Mouse (Mus musculus): ENCODE results near the gene Hmcn2.

Gene Hmcn2

DNA sequence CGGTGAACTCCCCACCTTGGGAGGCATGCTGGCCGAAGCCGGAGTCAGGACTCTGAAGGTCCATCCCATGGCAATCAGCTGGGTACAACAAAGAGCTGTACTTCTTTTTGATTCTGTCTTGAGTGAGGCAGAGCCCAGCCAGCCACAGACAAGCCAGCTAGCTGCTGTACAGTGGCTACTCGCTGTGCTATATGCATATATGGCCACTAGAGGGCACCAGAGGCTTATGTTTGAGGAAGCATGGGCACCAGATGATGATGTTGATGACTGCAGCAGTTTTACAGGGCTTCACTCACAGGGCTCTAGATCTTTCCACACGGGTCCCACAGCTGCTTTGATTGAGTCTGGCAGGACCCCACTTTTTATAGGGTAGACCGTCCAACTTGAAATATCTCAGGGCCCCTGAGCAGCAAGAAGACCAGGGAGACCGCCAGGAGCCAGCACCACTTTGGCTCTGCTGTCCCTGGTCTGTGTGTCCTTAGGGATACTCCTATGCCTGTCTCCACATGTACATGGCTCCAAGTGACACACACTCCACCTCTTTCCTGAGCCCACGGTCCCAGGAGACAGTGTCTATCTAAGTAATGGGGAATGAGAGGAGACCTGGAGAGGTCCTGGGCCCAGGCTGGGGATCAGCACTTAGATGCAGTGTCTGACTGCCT lies 168.8 kb downstream of the Hmcn2 start:
- DNase-seq (ENCODE audit: low read depth): peak; percentile 95

DNA sequence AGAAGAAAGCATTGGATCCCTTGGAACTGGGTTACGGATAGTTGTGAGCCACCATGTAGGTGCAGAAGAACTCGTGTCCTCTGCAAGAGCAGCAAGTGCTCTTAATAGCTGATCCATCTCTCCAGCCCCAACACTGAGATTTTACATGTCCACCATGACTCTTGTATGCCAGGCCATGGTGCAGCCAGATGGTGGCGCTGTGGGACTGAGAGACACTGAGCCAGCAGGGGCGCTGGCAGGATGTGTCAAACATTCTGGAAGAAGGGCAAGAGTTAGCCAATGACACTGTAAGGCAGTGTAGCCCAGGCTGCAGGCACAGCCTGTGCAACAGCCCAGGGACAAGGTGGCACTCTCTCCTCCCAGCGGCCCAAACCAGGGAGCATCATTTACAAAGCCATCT lies 170.0 kb downstream of the Hmcn2 start:
- DNase-seq (ENCODE audit: low read depth): peak; percentile 84

DNA sequence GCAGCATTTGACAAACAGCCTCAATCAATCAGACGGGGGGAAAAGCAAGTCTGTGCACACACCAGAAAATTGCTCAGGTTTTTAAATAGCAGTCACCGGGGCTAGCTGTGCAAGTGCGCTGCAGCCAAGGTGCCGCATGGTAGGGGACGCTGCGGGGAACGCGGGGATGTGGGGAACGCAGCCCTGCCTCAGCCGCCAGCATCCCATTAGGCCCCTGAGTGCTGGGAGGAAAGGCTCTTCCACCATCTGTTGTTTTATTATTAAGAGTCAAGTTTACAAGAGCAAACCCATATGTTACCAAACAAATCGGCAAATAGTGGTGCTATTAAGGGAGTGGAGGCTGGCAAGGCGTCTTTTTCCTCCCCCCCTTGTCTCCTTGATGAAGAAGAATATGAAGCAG lies 175.0 kb downstream of the Hmcn2 start:
- no peak for DNase-seq (ENCODE audit: low read depth)

DNA sequence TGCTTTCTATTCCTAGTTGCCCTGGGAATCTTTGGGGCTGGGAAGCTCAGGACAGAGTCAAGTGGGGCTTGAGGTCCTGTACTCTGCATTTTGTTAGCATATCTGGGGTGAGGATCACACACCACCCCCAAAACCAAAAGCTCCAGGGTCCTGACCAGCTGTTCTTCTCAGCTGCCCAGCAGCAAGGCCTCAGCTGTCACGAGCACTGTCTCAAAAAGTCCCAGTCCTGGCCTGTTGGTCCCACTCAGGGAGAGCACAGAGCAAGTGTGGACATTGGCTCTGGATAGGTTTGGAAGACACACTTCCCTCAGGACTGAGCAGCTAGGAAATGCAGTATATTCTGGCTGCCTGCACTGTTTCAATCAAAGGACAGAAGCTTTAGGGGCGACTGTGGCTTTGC lies 176.3 kb downstream of the Hmcn2 start:
- DNase-seq (ENCODE audit: low read depth): no peak

- no peak for DNase-seq (ENCODE audit: low read depth)
Measured at GRCm38 (mm10) chr2:31492308-31492707, 178.1 kb downstream of the Hmcn2 start.

- DNase-seq (ENCODE audit: low read depth): no peak
Measured at GRCm38 (mm10) chr2:31493243-31493642, 179.0 kb downstream of the Hmcn2 start.

DNA sequence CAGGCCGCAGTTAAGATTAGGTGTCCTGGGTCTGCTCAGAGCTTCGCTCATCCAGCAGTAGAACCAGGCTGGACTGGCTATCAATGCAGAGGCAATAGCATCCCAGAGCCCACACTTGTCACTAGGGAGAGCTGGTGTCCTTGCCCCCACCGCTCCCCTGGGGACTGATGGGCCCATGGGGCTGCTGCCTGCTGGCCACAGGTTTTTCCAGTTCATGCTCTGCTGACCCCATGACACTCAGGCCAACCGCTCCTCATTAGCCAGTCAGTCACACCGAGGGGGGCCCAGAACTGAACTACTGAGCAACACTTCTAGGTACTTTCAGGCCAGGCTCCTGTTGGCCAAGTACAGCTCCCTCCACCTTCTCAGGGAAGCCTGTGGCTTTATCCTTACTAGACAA lies 180.1 kb downstream of the Hmcn2 start:
- no peak for DNase-seq (ENCODE audit: low read depth)

GRCm38 (mm10) chr2:31495046-31495476 lies 180.8 kb downstream of the Hmcn2 start:
- DNase-seq (ENCODE audit: low read depth): no peak

DNA sequence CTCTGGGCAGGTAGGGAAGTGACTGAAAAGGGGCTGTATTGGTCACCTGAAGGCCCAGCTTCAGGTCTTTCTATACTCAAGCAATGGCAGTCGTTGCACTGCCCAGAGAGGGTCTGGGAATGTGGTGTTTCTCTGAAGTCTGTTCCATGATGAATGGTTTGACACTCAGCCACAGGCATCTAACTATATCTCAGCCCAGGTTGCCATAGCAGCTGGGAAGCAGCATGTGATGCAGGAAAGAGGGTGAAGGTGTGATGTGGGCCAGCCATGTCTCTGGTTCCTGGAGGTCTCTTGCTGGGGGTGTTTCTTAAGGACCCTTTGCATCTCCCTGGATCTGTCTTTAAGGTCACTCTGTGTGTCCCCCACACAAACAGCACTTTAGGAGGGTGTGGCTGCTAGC lies 181.9 kb downstream of the Hmcn2 start:
- no peak for DNase-seq (ENCODE audit: low read depth)

GRCm38 (mm10) chr2:31497113-31497512 lies 182.9 kb downstream of the Hmcn2 start:
- DNase-seq (ENCODE audit: low read depth): no peak

DNA sequence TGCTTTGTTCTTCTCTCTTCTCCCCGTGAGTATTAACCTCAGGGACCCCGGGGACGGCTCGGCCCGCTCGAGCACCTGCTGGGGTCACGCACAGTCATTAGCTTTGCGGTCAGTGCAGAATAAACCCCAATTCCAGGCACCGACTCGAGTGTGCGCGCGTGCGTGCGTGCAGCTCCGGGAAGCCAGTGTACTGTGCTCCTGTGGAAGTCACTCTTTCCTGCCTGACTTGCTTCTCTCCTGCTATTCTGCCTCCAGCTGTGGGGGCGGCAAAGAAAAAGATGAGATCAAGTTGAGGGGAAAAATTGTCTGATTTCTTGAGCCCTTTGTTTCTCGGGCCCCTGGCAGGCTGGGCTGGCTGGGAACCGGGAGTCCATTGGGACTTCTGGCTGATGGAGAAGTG lies 183.4 kb downstream of the Hmcn2 start:
- DNase-seq (ENCODE audit: low read depth): no peak

DNA sequence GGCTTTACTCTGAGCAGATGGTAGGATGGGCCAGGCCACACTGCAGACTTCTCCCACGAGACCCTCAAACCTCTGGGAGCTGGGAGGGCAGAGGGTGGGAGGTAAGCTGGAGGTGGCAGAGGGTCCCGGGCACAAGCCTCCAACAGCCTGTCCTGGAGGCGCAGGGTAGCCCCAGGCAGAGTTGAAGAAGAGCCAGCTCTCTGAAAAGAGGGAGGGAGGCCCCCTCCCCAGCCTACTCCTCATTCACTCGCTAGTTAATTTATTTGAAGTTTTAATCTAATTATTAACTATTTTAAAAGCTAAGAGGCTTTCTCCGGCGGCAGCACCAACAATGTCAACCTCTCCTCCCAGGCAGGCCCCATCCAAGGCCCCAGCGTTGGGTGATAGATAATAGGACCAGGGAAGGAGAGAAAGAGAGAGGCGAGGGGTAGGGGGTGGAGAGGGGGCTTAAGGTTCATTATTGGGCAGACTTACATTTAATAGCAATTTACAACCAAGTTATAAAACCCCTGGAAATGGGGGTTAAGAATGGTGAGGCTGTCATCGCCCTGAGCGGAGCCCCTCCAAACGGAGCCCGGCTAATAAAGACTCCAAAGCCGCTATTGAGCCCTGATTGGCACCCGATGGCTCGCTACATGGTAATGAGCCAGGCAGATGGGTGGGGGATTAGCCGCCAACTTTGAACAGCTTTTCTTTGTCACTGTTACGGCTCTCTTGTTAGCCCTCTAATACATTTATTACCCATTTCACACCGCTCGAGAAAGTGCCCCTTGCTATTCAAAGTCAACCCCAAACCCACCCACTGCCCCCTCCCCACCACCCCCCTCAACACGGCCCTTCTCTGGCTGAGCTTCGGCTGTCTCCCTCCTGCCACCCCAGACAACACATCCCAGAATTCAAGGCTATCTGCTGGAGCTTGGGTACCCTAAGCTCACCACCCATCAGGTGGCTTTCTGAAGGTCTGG lies 185.4 kb downstream of the Hmcn2 start:
- DNase-seq (ENCODE audit: low read depth): no peak

GRCm38 (mm10) chr2:31500292-31501204 lies 186.3 kb downstream of the Hmcn2 start:
- DNase-seq (ENCODE audit: low read depth): no peak

DNA sequence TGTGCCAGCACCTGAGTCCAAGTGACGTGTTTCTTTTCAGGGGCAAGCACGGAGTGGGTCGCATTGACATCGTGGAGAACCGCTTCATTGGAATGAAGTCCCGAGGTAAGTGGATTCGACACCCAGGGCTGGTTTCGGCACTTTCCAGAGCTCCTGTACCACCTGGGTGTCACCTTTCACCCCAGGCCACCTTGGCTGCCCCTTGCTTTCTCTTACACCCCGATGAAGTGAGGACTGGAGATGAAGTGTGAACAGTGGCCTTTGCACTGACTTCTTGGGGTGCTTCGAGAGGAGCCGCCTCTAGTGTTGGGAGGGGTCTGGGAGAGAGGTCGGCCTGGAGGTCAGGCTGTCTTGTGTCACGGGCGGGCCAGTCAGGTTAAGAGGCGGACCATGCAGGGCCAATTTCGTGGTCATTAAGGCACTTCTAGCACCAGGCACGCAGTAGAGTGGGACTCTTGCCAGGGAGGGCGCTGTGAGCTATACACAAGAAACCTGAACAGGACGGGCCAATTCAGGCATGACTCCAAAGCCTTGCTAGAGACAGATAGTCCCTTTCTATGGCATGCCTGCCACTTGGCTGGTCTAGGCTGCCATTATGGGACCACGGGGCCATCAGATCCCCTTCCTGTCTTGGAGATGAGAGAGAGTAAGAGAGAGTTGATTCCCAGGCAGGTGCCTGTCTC lies 187.4 kb downstream of the Hmcn2 start:
- no peak for DNase-seq (ENCODE audit: low read depth)

- DNase-seq (ENCODE audit: low read depth): no peak
Measured at GRCm38 (mm10) chr2:31502616-31503522, 188.7 kb downstream of the Hmcn2 start.

- DNase-seq (ENCODE audit: low read depth): no peak
Measured at GRCm38 (mm10) chr2:31505472-31505871, 191.3 kb downstream of the Hmcn2 start.

GRCm38 (mm10) chr2:31508851-31509250 lies 194.6 kb downstream of the Hmcn2 start:
- DNase-seq (ENCODE audit: low read depth): no peak

Measured in NIH3T3 (cell line).